Mouse (Mus musculus) skeletal muscle tissue, postnatal 0 days (tissue): ENCODE results near the gene Plekhm3. TPM values are rescaled to one million over a fixed set of nuclear protein-coding genes. Genes with fewer than 3 reads are reported as not detected.

Source experiments
- polyA plus RNA-seq: library from polyadenylated mRNA; unstranded; fragments of >200 nt; fragmentation: Nextera tagmentation; extraction: Ambion mirVana; gene quantifications from 2 replicates; pipeline ENCODE4 v1.2.1, GENCODE M21; 2015

Gene Plekhm3
- polyA plus RNA-seq: 2.1 and 2.6 TPM in 2 replicates

GRCm38 (mm10) chr1:64956479-64956961 lies at the start of gene Plekhm3:
Plekhm3 (minus strand) TSS chr1:64956824.

GRCm38 (mm10) chr1:64737502-64738179 lies 219.0 kb downstream of the Plekhm3 start, which contains the start of gene Fzd5:
Fzd5 (minus strand) TSS chr1:64737751.

Other genes starting within 250 kb of the Plekhm3 start
- 0.71 and 0.88 TPM in 2 replicates for gene Fzd5, start 219.1 kb downstream of the Plekhm3 start, polyA plus RNA-seq
- 0.09 TPM in 1 of 2 replicates, not detected in the other for gene Akr1cl, start 75.9 kb upstream of the Plekhm3 start, polyA plus RNA-seq
- not detected in 2 replicates for gene Cryge, start 94.3 kb upstream of the Plekhm3 start, polyA plus RNA-seq
- not detected in 2 replicates for gene Crygd, start 106.6 kb upstream of the Plekhm3 start, polyA plus RNA-seq
- not detected in 2 replicates for gene Crygc, start 116.9 kb upstream of the Plekhm3 start, polyA plus RNA-seq
- not detected in 2 replicates for gene Crygb, start 125.5 kb upstream of the Plekhm3 start, polyA plus RNA-seq
- gene Cryga, start 146.5 kb upstream of the Plekhm3 start, polyA plus RNA-seq: not detected in 2 replicates
- gene Gm28845, start 162.7 kb upstream of the Plekhm3 start, polyA plus RNA-seq: not detected in 2 replicates
- not detected in 2 replicates for gene D630023F18Rik, start 166.4 kb upstream of the Plekhm3 start, polyA plus RNA-seq
- 48.7 and 98.6 TPM in 2 replicates for gene Idh1, start 229.7 kb upstream of the Plekhm3 start, polyA plus RNA-seq
- 3.5 and 4.5 TPM in 2 replicates for gene Pikfyve, start 229.9 kb upstream of the Plekhm3 start, polyA plus RNA-seq